Mouse (Mus musculus) embryonic fibroblast, embryonic 13.5 days (primary cell): ENCODE measurements around the gene Ctrb1.

Source experiments
- CTCF ChIP-seq: IDR thresholded peaks from 2 replicates; pipeline ENCODE4 v1.5.1; 2011; ENCODE audit warnings: mild to moderate bottlenecking, control low read depth, low read length, moderate library complexity, borderline replicate concordance; ENCODE audit not compliant: insufficient read depth
- POLR2A ChIP-seq: IDR thresholded peaks from 2 replicates; pipeline ENCODE4 v1.6.1; 2011; ENCODE audit warnings: low read depth, mild to moderate bottlenecking, control low read depth, low read length, moderate library complexity

DNA sequence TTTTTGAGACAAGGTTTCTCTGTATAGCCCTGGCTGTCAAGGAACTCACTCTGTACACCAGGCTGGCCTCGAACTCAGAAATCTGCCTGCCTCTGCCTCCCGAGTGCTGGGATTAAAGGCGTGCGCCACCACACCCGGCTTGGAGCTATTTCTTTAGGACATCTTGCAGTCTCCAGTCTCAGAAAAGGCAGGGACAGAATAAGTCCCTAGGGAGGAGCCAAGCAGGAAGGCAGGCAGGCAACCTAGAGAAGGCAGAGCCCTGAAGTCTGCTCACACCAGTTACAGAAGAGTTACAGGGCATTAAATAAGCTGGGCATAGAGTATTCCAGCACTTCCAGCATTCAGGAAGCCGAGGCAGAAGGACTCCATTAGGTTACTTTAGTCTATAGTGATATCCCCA is 34.5 kb upstream of the Ctrb1 start:
- TF ChIP-seq CTCF (no peak), POLR2A (no peak)
